Mouse (Mus musculus) forebrain, embryonic 16.5 days (tissue): ENCODE data around the gene Phldb2. TPM values are rescaled to one million over a fixed set of nuclear protein-coding genes. Genes with fewer than 3 reads are reported as not detected.

Source experiments
- ATAC-seq: fragments of 200-750 bp; cut with Nextera tagmentation; 2 replicates; pipeline ENCODE4 v1.8.0; 2017; ENCODE audit warnings: mild to moderate bottlenecking, moderate library complexity
- H3K27ac ChIP-seq: fragments of 300-500 bp; sonication (generic); 2 replicates; pipeline ENCODE4 v1.5.1; 2014; ENCODE audit warnings: low read length, control low read depth
- H3K27me3 ChIP-seq: fragments of 300-500 bp; sonication (generic); replicated peaks from 2 replicates; pipeline ENCODE4 v1.6.1; 2014; ENCODE audit warnings: low read length; ENCODE audit not compliant: control insufficient read depth, insufficient read depth
- H3K36me3 ChIP-seq: fragments of 300-500 bp; sonication (generic); 2 replicates; pipeline ENCODE4 v1.6.1; 2014; ENCODE audit not compliant: control insufficient read depth, insufficient read depth
- H3K4me1 ChIP-seq: fragments of 300-500 bp; sonication (generic); replicated peaks from 2 replicates; pipeline ENCODE4 v1.6.1; 2014; ENCODE audit warnings: low read length; ENCODE audit not compliant: control insufficient read depth, insufficient read depth
- H3K4me2 ChIP-seq: fragments of 300-500 bp; sonication (generic); 2 replicates; pipeline ENCODE4 v1.6.1; 2014; ENCODE audit warnings: mild to moderate bottlenecking, low read length, control low read depth
- H3K4me3 ChIP-seq: fragments of 300-500 bp; sonication (generic); replicated peaks from 2 replicates; pipeline ENCODE4 v1.5.1; 2014; ENCODE audit warnings: mild to moderate bottlenecking, low read length, control low read depth
- H3K9ac ChIP-seq: fragments of 300-500 bp; sonication (generic); replicated peaks from 2 replicates; pipeline ENCODE4 v1.6.1; 2014; ENCODE audit warnings: low read depth, low read length, control low read depth
- H3K9me3 ChIP-seq: fragments of 300-500 bp; sonication (generic); 2 replicates; pipeline ENCODE4 v1.6.1; 2016; ENCODE audit warnings: low read length; ENCODE audit not compliant: control insufficient read depth
- WGBS: fragments of 180-500 bp; shearing (Covaris S2); extraction: QIAGEN DNeasy Blood & Tissue Kit; methylation state at CpG from one replicate; pipeline ENCODE4 v1.1.7; 2014; 5-methylcytosine and 5-hydroxymethylcytosine counted together
- polyA plus RNA-seq: library from polyadenylated mRNA; unstranded; fragments of >200 nt; fragmentation: Nextera tagmentation; extraction: Ambion mirVana; gene quantifications from 2 replicates; pipeline ENCODE4 v1.2.1, GENCODE M21; 2015

Gene Phldb2
- polyA plus RNA-seq, 1 experiment from 2014 or later = 7.1 TPM

- Histone ChIP-seq H3K27ac (no peak overlapping the region), H3K9ac (no peak overlapping the region), H3K27me3 (no peaks in the 10 kb centered on the region), H3K36me3 (no peaks in the 10 kb centered on the region), H3K4me3 (no peak overlapping the region), H3K4me1 (peaks cover 13% of the 10 kb centered on the region), H3K4me2 (peak overlapping the region; percentile 5; the same call in 1 of the 2 replicates), H3K9me3 (no peaks in the 10 kb centered on the region)
- ATAC-seq = no peak
- 76% methylated on average over 4 of the region's 4 CpGs for WGBS
These were observed 111.0 kb downstream of the Phldb2 start for GRCm38 (mm10) chr16:45842440-45842839.

GRCm38 (mm10) chr16:45841806-45842205 is 111.6 kb downstream of the Phldb2 start:
- 84% methylated on average over 3 of the region's 3 CpGs for WGBS
- no peak overlapping the region for H3K27ac ChIP-seq
- no peak for ATAC-seq
- peaks cover 13% of the 10 kb centered on the region for H3K4me1 ChIP-seq
- H3K36me3 ChIP-seq = no peaks in the 10 kb centered on the region
- no peaks in the 10 kb centered on the region for H3K9me3 ChIP-seq
- H3K4me2 ChIP-seq = no peak overlapping the region
- no peak overlapping the region for H3K9ac ChIP-seq
- no peaks in the 10 kb centered on the region for H3K27me3 ChIP-seq
- H3K4me3 ChIP-seq = no peak overlapping the region

GRCm38 (mm10) chr16:45841016-45841415 is 112.4 kb downstream of the Phldb2 start:
- no peak for ATAC-seq
- H3K27me3 ChIP-seq = no peaks in the 10 kb centered on the region
- no peak overlapping the region for H3K4me2 ChIP-seq
- no peak overlapping the region for H3K4me3 ChIP-seq
- peaks cover 13% of the 10 kb centered on the region for H3K4me1 ChIP-seq
- WGBS = 57% methylated on average over 3 of the region's 3 CpGs
- H3K36me3 ChIP-seq = no peaks in the 10 kb centered on the region
- H3K27ac ChIP-seq = no peak overlapping the region
- no peak overlapping the region for H3K9ac ChIP-seq
- no peaks in the 10 kb centered on the region for H3K9me3 ChIP-seq

- no peak overlapping the region for H3K27ac ChIP-seq
- no peak overlapping the region for H3K9ac ChIP-seq
- no peaks in the 10 kb centered on the region for H3K27me3 ChIP-seq
- H3K4me2 ChIP-seq = no peak overlapping the region
- ATAC-seq = no peak
- WGBS = 81% methylated on average over 5 of the region's 5 CpGs
- no peaks in the 10 kb centered on the region for H3K9me3 ChIP-seq
- no peak overlapping the region for H3K4me3 ChIP-seq
- H3K4me1 ChIP-seq = no peaks in the 10 kb centered on the region; the same call in 1 of the 2 replicates
- H3K36me3 ChIP-seq = no peaks in the 10 kb centered on the region
These were observed 115.7 kb downstream of the Phldb2 start for GRCm38 (mm10) chr16:45837541-45838342.

GRCm38 (mm10) chr16:45832747-45833108 is 120.7 kb downstream of the Phldb2 start:
- H3K4me3 ChIP-seq = no peak overlapping the region
- WGBS = 74% methylated on average over 6 of the region's 6 CpGs
- H3K27me3 ChIP-seq = no peaks in the 10 kb centered on the region
- ATAC-seq = no peak
- no peak overlapping the region for H3K27ac ChIP-seq
- no peaks in the 10 kb centered on the region for H3K9me3 ChIP-seq
- H3K4me2 ChIP-seq = no peak overlapping the region
- no peak overlapping the region for H3K9ac ChIP-seq
- no peaks in the 10 kb centered on the region for H3K4me1 ChIP-seq
- H3K36me3 ChIP-seq = no peaks in the 10 kb centered on the region

- Histone ChIP-seq H3K27me3 (no peaks in the 10 kb centered on the region), H3K4me1 (no peaks in the 10 kb centered on the region), H3K9ac (no peak overlapping the region), H3K27ac (no peak overlapping the region), H3K4me2 (no peak overlapping the region), H3K4me3 (no peak overlapping the region), H3K36me3 (no peaks in the 10 kb centered on the region), H3K9me3 (no peaks in the 10 kb centered on the region)
- WGBS = 74% methylated on average over 8 of the region's 8 CpGs
- ATAC-seq = no peak
These were observed 121.2 kb downstream of the Phldb2 start for GRCm38 (mm10) chr16:45832061-45832746.

- Histone ChIP-seq H3K27ac (no peak overlapping the region), H3K9ac (no peak overlapping the region), H3K36me3 (no peaks in the 10 kb centered on the region), H3K4me2 (no peak overlapping the region), H3K4me3 (no peak overlapping the region), H3K9me3 (no peaks in the 10 kb centered on the region), H3K27me3 (no peaks in the 10 kb centered on the region), H3K4me1 (no peaks in the 10 kb centered on the region)
- no peak for ATAC-seq
- 55% methylated on average over 4 of the region's 4 CpGs for WGBS
These were observed 122.1 kb downstream of the Phldb2 start for GRCm38 (mm10) chr16:45831094-45831872.

GRCm38 (mm10) chr16:45830096-45830866 is 123.1 kb downstream of the Phldb2 start:
- ATAC-seq = no peak
- no peak overlapping the region for H3K4me2 ChIP-seq
- H3K9ac ChIP-seq = no peak overlapping the region
- no peak overlapping the region for H3K4me3 ChIP-seq
- WGBS = 67% methylated on average over 11 of the region's 11 CpGs
- H3K27me3 ChIP-seq = no peaks in the 10 kb centered on the region
- H3K9me3 ChIP-seq = no peaks in the 10 kb centered on the region
- H3K36me3 ChIP-seq = no peaks in the 10 kb centered on the region
- H3K27ac ChIP-seq = no peak overlapping the region
- H3K4me1 ChIP-seq = no peaks in the 10 kb centered on the region
